Mouse (Mus musculus) ZHBTc4 (cell line): Measurements from ENCODE around the gene Tmprss12.
"Not testable (repeated sequence)": the region's sequence is repeated elsewhere in the genome, so short reads cannot be mapped to it uniquely, and the experiment has no call there.

ENCODE experiments used
- DNase-seq: peaks from one replicate; pipeline ENCODE4 v3.0.0-alpha.2; 2011; ENCODE audit warnings: low read depth, low spot score

The Tmprss12 gene

GRCm38 (mm10) chr15:100280626-100281025, at the start of gene Tmprss12:
TSS of gene Tmprss12 (plus strand) at chr15:100280837.
- DNase-seq = peak; percentile 84

GRCm38 (mm10) chr15:100231616-100232525, 48.8 kb upstream of the Tmprss12 start:
- peak; percentile 73 for DNase-seq

- no peak for DNase-seq
Observed at GRCm38 (mm10) chr15:100235208-100235965, 45.2 kb upstream of the Tmprss12 start.

GRCm38 (mm10) chr15:100236952-100237351, 43.7 kb upstream of the Tmprss12 start:
- DNase-seq = no peak

GRCm38 (mm10) chr15:100241780-100242179, 38.9 kb upstream of the Tmprss12 start:
- peak; percentile 49 for DNase-seq

- DNase-seq = no peak
Observed at GRCm38 (mm10) chr15:100245951-100246350, 34.7 kb upstream of the Tmprss12 start.

GRCm38 (mm10) chr15:100247296-100247695, 33.3 kb upstream of the Tmprss12 start:
- DNase-seq = peak; percentile 67

GRCm38 (mm10) chr15:100248665-100249433, 31.8 kb upstream of the Tmprss12 start:
- peak; percentile 83 for DNase-seq

- DNase-seq = no peak
Observed at GRCm38 (mm10) chr15:100251153-100251780, 29.4 kb upstream of the Tmprss12 start.

- DNase-seq = peak; percentile 87
Observed at GRCm38 (mm10) chr15:100256386-100256785, 24.3 kb upstream of the Tmprss12 start.

- DNase-seq = no peak
Observed at GRCm38 (mm10) chr15:100257305-100257704, 23.3 kb upstream of the Tmprss12 start.

- peak; percentile 65 for DNase-seq
Observed at GRCm38 (mm10) chr15:100258646-100259425, 21.8 kb upstream of the Tmprss12 start.

GRCm38 (mm10) chr15:100260351-100260750, 20.3 kb upstream of the Tmprss12 start:
- not testable (repeated sequence) for DNase-seq

- peak; percentile 66 for DNase-seq
Observed at GRCm38 (mm10) chr15:100263246-100263905, 17.3 kb upstream of the Tmprss12 start.

GRCm38 (mm10) chr15:100265586-100266325, 14.9 kb upstream of the Tmprss12 start:
- DNase-seq = no peak

- peak; percentile 51 for DNase-seq
Observed at GRCm38 (mm10) chr15:100268916-100269315, 11.7 kb upstream of the Tmprss12 start.

- DNase-seq = peak; percentile 99
Observed at GRCm38 (mm10) chr15:100269776-100270175, 10.9 kb upstream of the Tmprss12 start.

GRCm38 (mm10) chr15:100270609-100271008, 10.0 kb upstream of the Tmprss12 start:
- peak; percentile 55 for DNase-seq

GRCm38 (mm10) chr15:100271411-100271810, 9.2 kb upstream of the Tmprss12 start:
- peak; percentile 83 for DNase-seq
